Mouse (Mus musculus) CH12.LX (cell line): ENCODE data around the gene Runx3. TPM values are rescaled to one million over a fixed set of nuclear protein-coding genes. Genes with fewer than 3 reads are reported as not detected.

Experiments used
- DNase-seq: peaks from one replicate; pipeline ENCODE4 v3.0.0-alpha.2; 2013; ENCODE audit errors: extremely low read depth
- H3K27ac ChIP-seq: 2 replicates; pipeline ENCODE4 v1.5.1; 2012; ENCODE audit warnings: low read depth, mild to moderate bottlenecking, control low read depth, moderate library complexity; ENCODE audit not compliant: insufficient read depth
- H3K27me3 ChIP-seq: replicated peaks from 2 replicates; pipeline ENCODE3; 2012; ENCODE audit warnings: inconsistent platforms
- H3K36me3 ChIP-seq, 2 experiments: replicated peaks in 1 of 2; 2 replicates each; pipeline versions ENCODE3 to v1.6.1; 2012; ENCODE audit warnings: inconsistent platforms in 1 of 2, low read length in 1 of 2, mild to moderate bottlenecking in 1 of 2, mixed read lengths in 1 of 2, moderate library complexity in 1 of 2; ENCODE audit not compliant: control insufficient read depth in 1 of 2, insufficient read depth in 1 of 2
- H3K4me1 ChIP-seq, 2 experiments: 2 replicates each; pipeline ENCODE4 v1.6.1; 2012; ENCODE audit warnings: inconsistent platforms in 1 of 2, moderate library complexity in 1 of 2; ENCODE audit not compliant: insufficient read depth in 2 of 2, control insufficient read depth in 1 of 2
- H3K4me2 ChIP-seq: 2 replicates; pipeline ENCODE4 v1.6.1; 2012; ENCODE audit warnings: low read depth, mild to moderate bottlenecking, control low read depth; ENCODE audit not compliant: poor library complexity, insufficient read depth, severe bottlenecking
- H3K4me3 ChIP-seq, 3 experiments: fragments of 150-350 bp in 1 of 3; sonication (generic) in 1 of 3; replicated peaks in 1 of 3; 2 replicates each; pipeline versions ENCODE3 to v1.5.1; 2011 to 2012; ENCODE audit warnings: low read depth in 2 of 3, low read length in 2 of 3, mild to moderate bottlenecking in 2 of 3, moderate library complexity in 2 of 3, control low read depth in 1 of 3, improper control_type of control experiment in 1 of 3, inconsistent platforms in 1 of 3, mixed read lengths in 1 of 3; ENCODE audit not compliant: poor library complexity in 1 of 3
- H3K79me2 ChIP-seq: replicated peaks from 2 replicates; pipeline ENCODE4 v1.6.1; 2012; ENCODE audit warnings: mild to moderate bottlenecking, moderate library complexity; ENCODE audit not compliant: control insufficient read depth, poor library complexity, insufficient read depth, severe bottlenecking; ENCODE audit errors: extremely low read depth
- H3K9ac ChIP-seq: 2 replicates; pipeline ENCODE4 v1.6.1; 2012; ENCODE audit warnings: low read depth, mild to moderate bottlenecking, control low read depth, moderate library complexity; ENCODE audit not compliant: insufficient read depth
- H3K9me3 ChIP-seq: replicated peaks from 2 replicates; pipeline ENCODE3; 2012; ENCODE audit warnings: low read length, inconsistent platforms, mixed read lengths
- CHD1 ChIP-seq: IDR thresholded peaks from 2 replicates; pipeline ENCODE4 v1.6.1; 2012; ENCODE audit warnings: low read depth, low read length, improper control_type of control experiment, inconsistent platforms
- CHD2 ChIP-seq: IDR thresholded peaks from 2 replicates; pipeline ENCODE4 v1.6.1; 2011; ENCODE audit warnings: low read length, improper control_type of control experiment
- CTCF ChIP-seq, 2 experiments: IDR thresholded peaks in 1 of 2; conservative IDR thresholded peaks in 1 of 2; 2 replicates each; pipeline ENCODE4 v1.5.1; 2011 to 2012; ENCODE audit warnings: low read depth in 2 of 2, low read length in 2 of 2, improper control_type of control experiment in 1 of 2, inconsistent platforms in 1 of 2, mild to moderate bottlenecking in 1 of 2, moderate library complexity in 1 of 2
- ELF1 ChIP-seq: IDR thresholded peaks from 2 replicates; pipeline ENCODE4 v1.6.1; 2014; ENCODE audit warnings: low read depth, mild to moderate bottlenecking, inconsistent platforms, low read length, improper control_type of control experiment
- EP300 ChIP-seq: IDR thresholded peaks from 2 replicates; pipeline ENCODE4 v1.6.1; 2011; ENCODE audit warnings: low read length, improper control_type of control experiment
- ETS1 ChIP-seq: conservative IDR thresholded peaks from 2 replicates; pipeline ENCODE4 v1.6.1; 2012; ENCODE audit warnings: low read depth, mild to moderate bottlenecking, inconsistent platforms, low read length, improper control_type of control experiment, moderate library complexity
- GABPA ChIP-seq: IDR thresholded peaks from 2 replicates; pipeline ENCODE4 v1.6.1; 2012; ENCODE audit warnings: low read depth, low read length, improper control_type of control experiment, inconsistent platforms; ENCODE audit not compliant: insufficient replicate concordance
- KAT2A ChIP-seq: IDR thresholded peaks from 2 replicates; pipeline ENCODE4 v1.6.1; 2012; ENCODE audit warnings: low read length, improper control_type of control experiment, inconsistent platforms; ENCODE audit not compliant: insufficient replicate concordance
- MAZ ChIP-seq: IDR thresholded peaks from 2 replicates; pipeline ENCODE4 v1.6.1; 2012; ENCODE audit warnings: low read depth, mild to moderate bottlenecking, inconsistent platforms, low read length, improper control_type of control experiment, moderate library complexity
- MEF2A ChIP-seq: IDR thresholded peaks from 2 replicates; pipeline ENCODE4 v1.6.1; 2014; ENCODE audit warnings: low read depth, mild to moderate bottlenecking, inconsistent platforms, low read length, improper control_type of control experiment, borderline replicate concordance
- MXI1 ChIP-seq: IDR thresholded peaks from 2 replicates; pipeline ENCODE4 v1.6.1; 2011; ENCODE audit warnings: mild to moderate bottlenecking, low read depth, low read length, improper control_type of control experiment
- NRF1 ChIP-seq: IDR thresholded peaks from 2 replicates; pipeline ENCODE4 v1.6.1; 2014; ENCODE audit warnings: low read depth, mild to moderate bottlenecking, inconsistent platforms, low read length, improper control_type of control experiment, moderate library complexity
- PAX5 ChIP-seq: IDR thresholded peaks from 2 replicates; pipeline ENCODE4 v1.6.1; 2012; ENCODE audit warnings: low read length, inconsistent platforms, mixed read lengths
- POLR2A ChIP-seq: IDR thresholded peaks from 2 replicates; pipeline ENCODE4 v1.6.1; 2011; ENCODE audit warnings: low read depth, mild to moderate bottlenecking, improper control_type of control experiment, low read length
- RAD21 ChIP-seq: IDR thresholded peaks from 2 replicates; pipeline ENCODE4 v1.6.1; 2011; ENCODE audit warnings: low read depth, mild to moderate bottlenecking, low read length, improper control_type of control experiment, moderate library complexity
- RCOR1 ChIP-seq: conservative IDR thresholded peaks from 2 replicates; pipeline ENCODE4 v1.6.1; 2012; ENCODE audit warnings: low read depth, mild to moderate bottlenecking, inconsistent platforms, low read length, improper control_type of control experiment
- SIN3A ChIP-seq: IDR thresholded peaks from 2 replicates; pipeline ENCODE4 v1.6.1; 2012; ENCODE audit warnings: low read length, improper control_type of control experiment, inconsistent platforms
- SMC3 ChIP-seq: IDR thresholded peaks from 2 replicates; pipeline ENCODE4 v1.6.1; 2011; ENCODE audit warnings: low read depth, low read length, improper control_type of control experiment
- UBTF ChIP-seq: IDR thresholded peaks from 2 replicates; pipeline ENCODE4 v1.6.1; 2012; ENCODE audit warnings: low read depth, mild to moderate bottlenecking, inconsistent platforms, low read length, improper control_type of control experiment, moderate library complexity
- USF2 ChIP-seq: conservative IDR thresholded peaks from 2 replicates; pipeline ENCODE4 v1.6.1; 2011; ENCODE audit warnings: low read depth, low read length, improper control_type of control experiment
- ZC3H11A ChIP-seq: IDR thresholded peaks from 2 replicates; pipeline ENCODE4 v1.6.1; 2012; ENCODE audit warnings: low read depth, mild to moderate bottlenecking, inconsistent platforms, low read length, improper control_type of control experiment
- ZKSCAN1 ChIP-seq: IDR thresholded peaks from 2 replicates; pipeline ENCODE4 v1.6.1; 2012; ENCODE audit warnings: low read depth, inconsistent platforms, low read length, improper control_type of control experiment, borderline replicate concordance
- ZMIZ1 ChIP-seq: IDR thresholded peaks from 2 replicates; pipeline ENCODE4 v1.6.1; 2012; ENCODE audit warnings: low read depth, mild to moderate bottlenecking, inconsistent platforms, low read length, improper control_type of control experiment
- dilution Hi-C: fragments of 300-500 bp; cut with MboI; formaldehyde crosslinking; loops from 2 replicates; pipeline ENCODE4 v1.14.3; 2020; ENCODE audit warnings: low sequenced_read_pairs; ENCODE audit not compliant: extremely low pct_unique_long_range_greater_than_20kb, extremely low pct_ligation_motif_present
- in situ Hi-C: fragments of 300-500 bp; cut with MboI; formaldehyde crosslinking; loops from 3 replicates; pipeline ENCODE4 v1.14.3; 2019; ENCODE audit warnings: low sequenced_read_pairs, low pct_ligation_motif_present, low pct_unique_long_range_greater_than_20kb, mixed read lengths
- polyA plus RNA-seq: library from polyadenylated mRNA; unstranded; fragments of >175 nt; gene quantifications from 2 replicates; pipeline ENCODE4 v1.2.1, GENCODE M21; 2012; ENCODE audit warnings: low read depth; ENCODE audit not compliant: insufficient read length
- total RNA-seq, 2 experiments: library from RNA; depleted of rRNA; stranded (reverse); fragments of 300-350 nt in 1 of 2; fragments of >200 nt in 1 of 2; gene quantifications; 2 replicates each; pipeline ENCODE4 v1.2.3; 2012 to 2014

Runx3 gene
- total and polyA plus RNA-seq, 3 experiments, result 5.0 to 61.1 (median 19.7) TPM

DNA sequence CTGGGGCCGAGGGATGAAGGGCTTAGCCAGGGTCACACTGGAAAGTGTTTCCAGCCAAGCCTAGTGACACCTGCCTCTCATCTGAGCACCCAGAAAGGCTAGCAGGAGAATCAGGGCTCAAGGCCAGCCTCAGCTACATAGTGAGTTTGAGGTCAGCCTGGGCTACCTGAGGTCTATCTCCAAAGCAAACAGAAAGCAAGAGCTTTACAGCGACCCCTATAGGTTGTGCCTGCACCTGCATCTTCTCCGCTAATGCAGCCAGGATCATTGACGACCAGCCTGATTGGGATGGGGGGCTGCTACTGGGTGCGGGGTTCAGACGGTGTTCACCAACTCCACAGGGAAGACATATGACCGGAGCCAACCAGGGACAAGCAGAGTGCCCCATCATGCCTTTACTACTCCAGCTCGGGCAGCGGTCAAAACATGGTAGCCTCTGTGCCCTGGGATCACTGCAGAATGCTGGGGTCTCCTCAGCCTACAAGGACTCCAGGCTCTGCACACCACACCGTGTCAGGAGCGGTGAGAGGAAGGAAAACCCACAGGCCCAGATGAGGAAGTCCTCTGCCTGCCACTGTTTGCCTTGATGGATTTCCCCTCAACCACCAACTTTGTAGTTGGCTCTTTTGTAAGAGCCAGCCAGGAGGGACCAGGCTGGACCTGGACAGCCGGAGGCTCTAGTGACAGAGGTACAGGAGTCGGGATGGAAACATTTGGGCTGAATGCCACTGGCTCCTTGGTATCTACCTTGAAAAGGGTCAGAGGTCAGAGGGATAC, 35.2 kb upstream of the Runx3 start:
- no peak for DNase-seq

DNA sequence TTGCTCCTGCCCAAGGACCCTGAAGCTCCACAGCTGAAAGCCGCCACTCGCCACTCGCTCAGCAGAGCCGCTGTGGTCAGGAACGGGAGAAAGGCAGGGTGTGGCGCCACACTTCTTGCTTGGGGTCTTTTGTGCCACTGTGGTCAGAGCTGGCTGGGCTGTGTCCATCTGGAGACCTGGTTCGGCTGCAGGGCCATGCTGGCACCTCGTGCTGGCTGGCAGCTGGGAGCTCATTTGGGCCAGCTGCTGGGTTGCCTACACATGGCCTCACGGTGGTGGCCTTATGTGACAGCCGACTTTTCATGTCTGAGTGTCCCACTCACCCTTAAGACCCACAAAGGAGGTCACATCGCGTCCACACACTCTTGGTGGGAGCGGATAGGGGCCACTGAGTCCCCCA, 29.8 kb upstream of the Runx3 start:
- H3K4me3 ChIP-seq, result no peak overlapping the region
- H3K9ac ChIP-seq, result no peak overlapping the region
- dilution Hi-C loops, result no loop called here
- H3K36me3 ChIP-seq, result no peaks in the 10 kb centered on the region
- TF ChIP-seq PAX5 (no peak), POLR2A (no peak), ZKSCAN1 (no peak), USF2 (no peak), ELF1 (no peak), SIN3A (no peak), RCOR1 (no peak), SMC3 (no peak), KAT2A (no peak), ETS1 (no peak), CTCF (conservative IDR thresholded peaks at IDR 0.05 in 1 of 2, IDR thresholded peaks at IDR 0.05 in 1 of 2; ENCODE audit: low read depth in 2 of 2, low read length in 2 of 2) (no peak), CHD1 (no peak)
- in situ Hi-C loops, result no loop called here
- peaks cover 2% of the 10 kb centered on the region for H3K27me3 ChIP-seq
- no peak overlapping the region for H3K4me2 ChIP-seq
- H3K4me1 ChIP-seq, result peaks cover 6 to 18% of the 10 kb centered on the region in 2 experiments
- no peak overlapping the region for H3K27ac ChIP-seq
- no peaks in the 10 kb centered on the region for H3K79me2 ChIP-seq
- no peak for DNase-seq
- H3K9me3 ChIP-seq, result peaks cover 7% of the 10 kb centered on the region

More for the DNA sequence above, 35.2 kb upstream of the Runx3 start:
- no peaks in the 10 kb centered on the region for H3K36me3 ChIP-seq
- no peak overlapping the region for H3K9ac ChIP-seq
- no peaks in the 10 kb centered on the region for H3K79me2 ChIP-seq
- no peak overlapping the region for H3K4me2 ChIP-seq
- H3K4me1 ChIP-seq, result peaks cover 24 to 45% of the 10 kb centered on the region in 2 experiments
- H3K27ac ChIP-seq, result no peak overlapping the region
- H3K9me3 ChIP-seq, result peaks cover 3% of the 10 kb centered on the region
- dilution Hi-C loops, result no loop called here
- in situ Hi-C loops, result no loop called here
- no peaks in the 10 kb centered on the region for H3K27me3 ChIP-seq
- no peak overlapping the region for H3K4me3 ChIP-seq
- TF ChIP-seq CTCF (conservative IDR thresholded peaks at IDR 0.05 in 1 of 2, IDR thresholded peaks at IDR 0.05 in 1 of 2; ENCODE audit: low read depth in 2 of 2, low read length in 2 of 2) (peak; percentile 50 to 55), ELF1 (peak; percentile 50), GABPA (no peak)
- TF ChIP-seq, all 38 proteins: peak for 2

DNA sequence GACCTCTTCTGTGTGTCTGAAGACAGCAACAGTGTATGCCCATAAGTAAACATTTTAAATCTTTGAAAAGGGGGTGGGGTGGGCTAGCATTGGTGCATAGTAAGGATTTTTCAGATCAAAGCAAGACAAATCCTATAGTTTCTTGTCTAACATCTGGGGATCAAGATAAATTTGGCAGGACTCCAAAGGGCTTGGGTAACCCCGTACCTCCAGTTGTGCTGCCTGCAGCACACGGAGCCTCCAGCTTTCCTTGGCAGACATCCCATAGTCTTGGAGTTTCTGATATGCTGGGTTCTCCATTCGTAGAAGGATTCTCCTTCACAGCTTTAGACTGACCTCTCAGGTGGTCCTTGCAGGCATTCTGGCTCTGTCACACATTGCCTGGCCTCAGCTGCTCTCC, 27.6 kb upstream of the Runx3 start:
- in situ Hi-C loops, result no loop called here
- dilution Hi-C loops, result no loop called here
- peaks cover 4% of the 10 kb centered on the region for H3K9me3 ChIP-seq
- no peak overlapping the region for H3K4me3 ChIP-seq
- H3K36me3 ChIP-seq, result no peaks in the 10 kb centered on the region
- peaks cover 2 to 5% of the 10 kb centered on the region in 2 experiments; a peak in 3 of 4 replicates for H3K4me1 ChIP-seq
- no peak for DNase-seq
- H3K27ac ChIP-seq, result no peak overlapping the region
- TF ChIP-seq CHD2 (no peak), UBTF (no peak), MXI1 (no peak), SMC3 (no peak), MAZ (no peak), EP300 (no peak), NRF1 (no peak), GABPA (no peak), KAT2A (no peak), RAD21 (no peak), ZMIZ1 (no peak), ETS1 (no peak), MEF2A (no peak), POLR2A (no peak), CTCF (conservative IDR thresholded peaks at IDR 0.05 in 1 of 2, IDR thresholded peaks at IDR 0.05 in 1 of 2; ENCODE audit: low read depth in 2 of 2, low read length in 2 of 2) (no peak), ZC3H11A (no peak)
- H3K4me2 ChIP-seq, result no peak overlapping the region
- peaks cover 2% of the 10 kb centered on the region for H3K27me3 ChIP-seq
- no peaks in the 10 kb centered on the region for H3K79me2 ChIP-seq
- no peak overlapping the region for H3K9ac ChIP-seq
